Mouse (Mus musculus): ENCODE data around the gene Adora1.

Adora1 gene

DNA sequence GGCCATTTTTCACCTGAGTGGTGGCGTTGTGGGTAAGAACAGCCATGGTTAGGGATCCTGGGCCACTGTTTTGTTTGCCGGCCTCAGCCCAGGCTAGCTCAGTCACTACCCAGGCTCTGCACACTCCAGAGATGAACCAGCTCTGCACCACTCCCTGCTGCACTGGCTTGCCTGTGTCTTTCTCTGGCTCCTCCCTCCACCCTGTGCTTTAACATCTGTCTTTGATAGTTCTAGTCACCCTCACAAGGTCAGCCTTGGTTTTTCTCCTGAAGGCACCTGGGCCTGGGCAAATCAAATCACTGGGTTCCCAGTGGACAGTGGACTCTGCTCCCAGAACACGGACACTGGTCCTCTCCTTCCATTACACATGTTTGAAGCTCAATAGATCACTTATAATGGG lies 81.1 kb downstream of the Adora1 start:
- no peak for DNase-seq (ENCODE audit: low read depth, low spot score)

DNA sequence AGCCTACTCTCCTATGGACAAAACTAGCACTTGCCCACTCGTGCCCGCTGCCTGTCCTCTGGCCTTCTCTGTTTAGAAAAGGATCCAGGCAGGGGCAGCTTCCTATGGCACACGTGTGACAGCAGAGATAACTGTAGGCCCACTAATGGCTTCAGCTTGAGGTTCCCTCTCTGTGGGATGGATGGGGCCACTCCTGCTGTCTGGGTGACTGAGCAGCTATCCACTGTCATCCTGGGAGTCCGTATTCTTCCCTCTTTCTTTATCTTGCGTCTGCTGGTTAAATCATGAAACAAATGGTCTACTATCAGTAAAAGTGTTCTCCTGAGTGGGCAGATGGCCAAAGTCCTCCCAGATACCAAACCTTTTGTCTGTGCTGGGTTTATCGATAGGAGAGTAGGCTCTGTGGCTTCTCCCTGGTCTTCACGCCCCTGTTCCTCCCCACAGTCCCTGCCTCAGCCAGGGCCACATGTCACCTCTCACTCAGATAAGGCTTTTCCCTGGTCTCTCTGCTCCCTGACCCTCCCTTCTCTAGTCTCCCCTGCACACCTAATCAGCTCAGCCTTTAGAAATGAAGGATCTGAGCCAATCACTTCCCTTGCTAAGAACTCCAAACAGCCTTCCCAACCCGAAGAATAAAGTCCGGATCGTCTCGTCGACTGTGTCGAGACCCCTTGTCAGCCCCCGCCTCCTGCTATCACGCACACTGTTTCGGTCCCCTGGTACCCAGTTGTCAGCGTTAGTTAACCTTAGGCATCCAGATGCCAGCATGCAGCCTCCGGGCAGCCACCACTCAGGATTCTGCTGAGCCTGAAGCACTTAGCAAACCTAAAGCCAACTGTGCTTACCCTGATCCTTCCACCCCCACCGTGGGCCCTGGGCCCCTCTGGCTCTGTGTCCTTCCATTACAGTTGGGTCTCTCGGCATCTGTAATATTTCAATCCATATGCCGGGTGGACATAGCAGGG lies 82.3 kb downstream of the Adora1 start:
- DNase-seq (ENCODE audit: low read depth, low spot score) = no peak

DNA sequence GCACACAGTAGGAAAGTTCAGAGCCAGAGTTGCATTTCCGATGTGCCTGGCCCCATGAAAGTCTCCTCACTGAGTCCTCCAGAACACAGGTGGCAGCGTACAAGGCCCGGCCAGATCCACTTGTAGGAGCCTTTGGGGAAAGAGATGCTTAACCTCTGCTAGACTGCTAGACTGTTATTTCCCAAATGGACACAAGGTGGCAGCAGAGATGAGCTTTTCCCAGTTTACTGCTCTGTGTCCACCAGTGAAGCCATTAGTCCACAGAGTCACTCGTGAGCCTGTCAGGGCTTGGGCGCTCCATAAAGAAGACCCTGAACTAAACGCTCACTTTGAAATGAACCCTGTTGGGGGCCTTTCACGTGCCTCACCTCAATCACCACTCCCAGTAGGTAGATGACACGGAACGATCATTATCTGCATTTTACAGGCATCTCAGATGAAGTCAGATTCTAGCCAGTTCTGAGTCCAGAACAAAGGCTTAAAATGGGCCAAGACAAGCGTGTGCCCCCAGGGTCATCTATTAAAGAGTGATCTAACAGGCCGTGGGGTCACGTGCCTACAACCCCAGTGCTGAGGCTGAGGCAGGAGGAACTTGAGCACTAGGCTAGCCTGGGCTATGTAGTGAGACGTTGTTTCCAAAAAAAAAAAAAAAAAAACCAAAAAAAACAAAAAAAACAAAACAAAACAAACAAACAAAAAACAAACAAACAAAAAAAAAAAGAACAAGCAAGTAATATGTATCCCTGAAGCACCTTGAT lies 83.4 kb downstream of the Adora1 start:
- peak; percentile 78 for DNase-seq (ENCODE audit: low read depth, low spot score)

DNA sequence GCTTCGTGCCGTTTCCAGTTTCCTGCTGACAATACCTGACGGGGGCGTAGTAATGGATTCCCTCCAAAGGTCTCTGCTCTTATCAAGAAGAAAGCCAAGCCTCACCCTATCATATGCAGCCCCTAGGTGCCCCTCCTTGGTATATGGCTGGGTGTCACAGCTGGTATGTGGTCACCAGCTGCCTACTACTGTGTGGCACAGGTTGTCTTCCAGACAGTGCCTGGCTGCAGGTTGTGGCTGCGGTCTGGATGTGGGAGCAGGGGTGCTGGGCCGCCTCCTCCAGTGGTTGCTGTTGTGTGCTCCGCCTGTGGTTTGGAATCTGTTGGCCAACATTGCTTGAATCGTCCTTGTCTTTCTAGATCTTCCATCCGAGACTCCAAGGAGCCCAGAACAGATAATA lies 84.5 kb downstream of the Adora1 start:
- no peak for DNase-seq (ENCODE audit: low read depth, low spot score)

DNA sequence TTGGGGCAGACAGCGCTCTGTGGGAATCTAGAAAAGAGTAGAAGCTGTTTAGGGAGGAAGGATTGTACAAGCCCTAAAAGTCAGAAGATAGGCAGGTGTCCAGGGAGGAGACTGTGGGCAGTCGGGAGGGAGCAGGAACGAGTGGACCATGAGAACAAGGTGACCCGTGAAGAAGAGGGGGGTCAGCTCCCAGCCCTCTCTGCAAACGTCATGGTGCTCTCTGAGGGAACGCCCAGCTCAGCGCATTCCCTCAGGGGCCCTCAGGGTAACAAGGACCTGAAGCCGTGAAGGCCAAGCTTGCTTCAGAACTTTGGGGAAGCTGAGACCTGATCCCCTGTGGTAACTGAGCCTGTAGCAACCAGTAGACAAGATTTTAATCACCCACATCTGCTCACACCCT lies 85.2 kb downstream of the Adora1 start:
- no peak for DNase-seq (ENCODE audit: low read depth, low spot score)

Data from CD4-positive, CD25-positive, alpha-beta regulatory T cell, adult 2 months (primary cell).